Mouse (Mus musculus) megakaryocyte progenitor cell, adult 5-6 weeks (primary cell): ENCODE measurements around the gene Lmntd2. TPM values are rescaled to one million over a fixed set of nuclear protein-coding genes. Genes with fewer than 3 reads are reported as not detected.
A peak's percentile ranks its signal among the peaks of the same experiment; 100 is the strongest.
"Not testable (repeated sequence)": the region's sequence is repeated elsewhere in the genome, so short reads cannot be mapped to it uniquely, and the experiment has no call there.

Experiments used
- ATAC-seq: replicated peaks from 2 replicates; pipeline ENCODE4 v1.8.0; 2016; ENCODE audit warnings: mild to moderate bottlenecking, moderate TSS enrichment, inconsistent platforms; ENCODE audit not compliant: poor library complexity
- total RNA-seq, 2 experiments: library from RNA; stranded (forward) in 1 of 2; stranded (reverse) in 1 of 2; fragments of 157-497, 149-512 nt in 1 of 2; fragments of 200-1000 nt in 1 of 2; gene quantifications; 2 replicates each; pipeline versions ENCODE4 v1.2.3 to v1.2.4; 2015 to 2017

The Lmntd2 gene
- total RNA-seq (2015) (0.20 and 0.89 TPM in 2 replicates), total RNA-seq (2017) (0.10 TPM in 1 of 2 replicates, not detected in the other)

- no peak for ATAC-seq
These were observed at the start of gene Lmntd2 for GRCm38 (mm10) chr7:141213605-141214235. Gene Lmntd2 (minus strand): TSS chr7:141214080.

- ATAC-seq: no peak
These were observed 49.8 kb upstream of the Lmntd2 start for GRCm38 (mm10) chr7:141263640-141264039.

GRCm38 (mm10) chr7:141261480-141261879, 47.6 kb upstream of the Lmntd2 start:
- no peak for ATAC-seq

GRCm38 (mm10) chr7:141256159-141256558, 42.3 kb upstream of the Lmntd2 start:
- no peak for ATAC-seq

GRCm38 (mm10) chr7:141250486-141250885, 36.6 kb upstream of the Lmntd2 start:
- ATAC-seq: not testable (repeated sequence)

- ATAC-seq: no peak
These were observed 17.7 kb upstream of the Lmntd2 start for GRCm38 (mm10) chr7:141231551-141231950.

GRCm38 (mm10) chr7:141231111-141231510, 17.2 kb upstream of the Lmntd2 start:
- ATAC-seq: no peak

GRCm38 (mm10) chr7:141230570-141230969, 16.7 kb upstream of the Lmntd2 start:
- no peak for ATAC-seq

GRCm38 (mm10) chr7:141229702-141230101, 15.8 kb upstream of the Lmntd2 start:
- no peak for ATAC-seq

GRCm38 (mm10) chr7:141228279-141229067, 14.6 kb upstream of the Lmntd2 start, which contains the start of gene Phrf1:
Gene Phrf1 (plus strand): TSS chr7:141228784.
- peak; percentile 98 for ATAC-seq

GRCm38 (mm10) chr7:141227796-141228195, 13.9 kb upstream of the Lmntd2 start:
- ATAC-seq: peak; percentile 1; the same call in 1 of the 2 replicates

GRCm38 (mm10) chr7:141226535-141226934, 12.7 kb upstream of the Lmntd2 start:
- ATAC-seq: no peak

GRCm38 (mm10) chr7:141222696-141223215, 8.9 kb upstream of the Lmntd2 start:
- ATAC-seq: no peak

GRCm38 (mm10) chr7:141222126-141222467, 8.2 kb upstream of the Lmntd2 start:
- no peak for ATAC-seq

- peak; percentile 93 for ATAC-seq
These were observed 7.6 kb upstream of the Lmntd2 start for GRCm38 (mm10) chr7:141221249-141222125.

GRCm38 (mm10) chr7:141220377-141220776, 6.5 kb upstream of the Lmntd2 start:
- ATAC-seq: no peak

GRCm38 (mm10) chr7:141219558-141220099, 5.7 kb upstream of the Lmntd2 start:
- ATAC-seq: no peak

- ATAC-seq: no peak
These were observed 4.8 kb upstream of the Lmntd2 start for GRCm38 (mm10) chr7:141218557-141219133.

GRCm38 (mm10) chr7:141218141-141218540, 4.3 kb upstream of the Lmntd2 start:
- no peak for ATAC-seq

GRCm38 (mm10) chr7:141217343-141218013, 3.6 kb upstream of the Lmntd2 start:
- ATAC-seq: no peak
